Mouse (Mus musculus) erythroblast, embryonic 14.5 days (primary cell): ENCODE results near the gene Fgfr2.

ENCODE experiments used
- GATA1 ChIP-seq: IDR thresholded peaks from 2 replicates; pipeline ENCODE4 v1.6.1; 2012; ENCODE audit warnings: low read length, inconsistent platforms, mixed read lengths
- TAL1 ChIP-seq: IDR thresholded peaks from 3 replicates; pipeline ENCODE4 v1.6.1; 2012; ENCODE audit warnings: low read length, inconsistent platforms, mixed read lengths

DNA sequence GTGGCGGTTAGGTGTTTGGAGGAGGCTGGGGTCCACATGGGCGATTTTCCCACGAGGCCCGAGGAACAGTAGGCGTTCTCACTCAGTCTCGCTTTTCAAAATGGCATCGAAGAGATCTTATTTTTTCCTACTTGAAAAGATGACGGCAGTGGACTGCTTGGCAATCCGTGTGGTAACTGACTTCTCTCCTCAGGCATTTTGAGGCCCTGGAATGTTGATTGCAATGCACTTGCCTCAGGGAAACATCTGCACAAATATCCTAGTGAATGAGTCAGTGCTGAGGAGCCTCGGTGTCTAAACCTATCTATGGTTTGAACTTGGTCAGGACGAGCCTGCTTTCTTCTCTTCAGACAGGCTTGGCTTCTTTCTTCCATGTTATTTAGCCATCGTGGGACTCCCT lies 2176.8 kb downstream of the Fgfr2 start:
- TF ChIP-seq GATA1: no peak
- TF ChIP-seq TAL1: no peak
